Mouse (Mus musculus) embryonic facial prominence, embryonic 10.5 days (tissue): ENCODE data around the gene Pbx3. TPM values are rescaled to one million over a fixed set of nuclear protein-coding genes. Genes with fewer than 3 reads are reported as not detected.

ENCODE experiments used
- DNase-seq: peaks from one replicate; pipeline ENCODE4 v3.0.0-alpha.2; 2017; ENCODE audit warnings: low spot score
- H3K27ac ChIP-seq: fragments of 300-500 bp; sonication (generic); replicated peaks from 2 replicates; pipeline ENCODE4 v1.5.1; 2016; ENCODE audit warnings: mild to moderate bottlenecking
- H3K27me3 ChIP-seq: fragments of 300-500 bp; sonication (generic); replicated peaks from 2 replicates; pipeline ENCODE4 v1.6.1; 2016; ENCODE audit warnings: low read depth, mild to moderate bottlenecking; ENCODE audit not compliant: poor library complexity, severe bottlenecking
- H3K36me3 ChIP-seq: fragments of 300-500 bp; sonication (generic); replicated peaks from 2 replicates; pipeline ENCODE4 v1.6.1; 2016; ENCODE audit warnings: mild to moderate bottlenecking, moderate library complexity
- H3K4me1 ChIP-seq: fragments of 300-500 bp; sonication (generic); 2 replicates; pipeline ENCODE4 v1.6.1; 2016
- H3K4me3 ChIP-seq: fragments of 300-500 bp; sonication (generic); 2 replicates; pipeline ENCODE4 v1.5.1; 2016; ENCODE audit warnings: mild to moderate bottlenecking, moderate library complexity
- H3K9me3 ChIP-seq: fragments of 300-500 bp; sonication (generic); 2 replicates; pipeline ENCODE4 v1.6.1; 2016; ENCODE audit warnings: mild to moderate bottlenecking
- WGBS: fragments of 180-500 bp; shearing (Covaris S2); methylation state at CpG from one replicate; pipeline ENCODE4 v1.1.7; 2016; 5-methylcytosine and 5-hydroxymethylcytosine counted together
- polyA plus RNA-seq: library from polyadenylated mRNA; unstranded; fragments of >200 nt; fragmentation: Nextera tagmentation; extraction: Ambion mirVana; gene quantifications from 2 replicates; pipeline ENCODE4 v1.2.1, GENCODE M21; 2016

Pbx3 gene
- polyA plus RNA-seq, 1 experiment from 2014 or later = 36.7 TPM

DNA sequence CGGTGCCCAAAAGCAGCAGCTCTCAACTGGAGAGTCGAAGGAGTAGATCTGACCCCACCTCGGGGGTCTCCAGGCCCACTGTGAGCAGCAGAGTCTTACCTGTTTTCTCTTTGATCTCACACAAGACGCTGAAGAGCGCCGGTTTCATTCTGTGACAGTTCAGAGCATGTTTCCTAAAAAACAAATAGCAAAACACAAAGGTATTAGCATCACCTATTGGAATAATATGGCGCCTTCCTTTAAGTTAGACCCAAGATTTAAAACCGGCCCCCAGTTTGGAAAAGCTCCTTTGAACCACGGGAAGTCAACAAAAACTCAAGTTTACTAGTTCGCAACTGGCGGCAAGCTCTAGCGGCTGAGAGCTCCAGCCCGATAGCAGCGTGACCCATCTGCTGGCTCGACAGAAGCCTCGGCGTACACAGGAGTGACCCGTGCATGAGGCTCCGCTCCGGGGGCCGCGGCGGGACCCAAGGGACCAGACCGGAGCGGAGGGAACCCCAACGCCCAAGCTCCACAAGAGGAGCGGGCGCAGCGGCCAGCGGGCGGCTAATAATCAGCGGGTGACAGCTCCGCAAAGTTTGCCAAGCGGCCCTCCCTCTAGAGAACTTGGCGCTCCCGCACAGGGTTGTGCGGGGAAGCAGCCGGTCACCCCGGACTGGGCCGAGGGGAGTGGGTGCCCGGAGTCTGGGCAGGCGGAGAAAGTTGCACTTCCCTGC is 2.1 kb downstream of the Pbx3 start:
- Histone ChIP-seq H3K4me3 (peak overlapping the region; percentile 86), H3K9me3 (no peaks in the 10 kb centered on the region), H3K4me1 (peaks cover 42% of the 10 kb centered on the region), H3K27ac (peak overlapping the region; percentile 96), H3K36me3 (no peaks in the 10 kb centered on the region), H3K27me3 (0 out of 2 replicates have a peak, but pooled peaks cover 7% of the 10 kb centered on the region)
- under 1% methylated on average over 42 of the region's 42 CpGs for WGBS
- peak; percentile 64 for DNase-seq

DNA sequence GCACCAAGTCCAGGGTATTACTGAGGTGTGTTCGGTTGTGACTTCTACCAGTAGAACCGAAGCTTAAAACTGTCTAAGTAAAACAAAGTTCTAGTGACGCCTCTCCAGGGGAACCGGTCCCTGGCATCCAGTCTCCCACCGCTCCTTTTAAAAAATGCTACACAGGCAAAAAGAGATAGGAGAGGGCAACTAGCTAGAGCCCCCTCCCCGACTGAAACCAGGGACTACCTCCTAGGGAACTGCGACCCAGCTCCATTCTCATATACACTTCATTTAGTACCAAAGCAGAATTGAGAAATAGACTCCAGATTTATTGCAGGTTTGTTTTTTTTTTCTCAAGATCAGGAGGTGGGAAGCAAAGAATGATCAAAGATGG is 2.6 kb downstream of the Pbx3 start:
- DNase-seq = peak; percentile 17
- H3K36me3 ChIP-seq = no peaks in the 10 kb centered on the region
- H3K4me1 ChIP-seq = peaks cover 42% of the 10 kb centered on the region
- H3K27me3 ChIP-seq = 0 out of 2 replicates have a peak, but pooled peaks cover 7% of the 10 kb centered on the region
- peak overlapping the region; percentile 96 for H3K27ac ChIP-seq
- H3K9me3 ChIP-seq = no peaks in the 10 kb centered on the region
- peak overlapping the region; percentile 86 for H3K4me3 ChIP-seq
- 3% methylated on average over 7 of the region's 7 CpGs for whole genome bisulfite sequencing

DNA sequence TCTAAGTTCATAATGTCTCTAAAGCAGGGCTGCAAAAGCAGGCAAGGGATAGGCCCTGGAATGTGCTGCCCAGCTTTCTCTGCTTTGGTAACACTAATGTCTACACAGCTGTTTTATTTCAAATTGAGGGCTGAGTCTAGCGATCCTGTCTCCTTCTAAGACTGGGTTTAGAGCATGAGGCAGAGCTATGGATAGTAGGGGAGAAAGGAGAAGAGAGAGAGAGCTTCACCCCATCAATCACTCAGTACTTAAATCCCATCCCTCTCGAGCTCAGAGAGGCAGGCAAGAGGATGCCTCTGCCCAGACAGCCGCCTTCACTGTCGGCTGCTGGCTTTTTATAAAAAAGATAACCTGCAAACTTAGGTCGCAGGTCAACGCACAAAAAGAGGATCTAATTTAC is 4.5 kb downstream of the Pbx3 start:
- H3K9me3 ChIP-seq = no peaks in the 10 kb centered on the region
- 23% methylated on average over 6 of the region's 6 CpGs for WGBS
- peak overlapping the region; percentile 35 for H3K27ac ChIP-seq
- peaks cover 3% of the 10 kb centered on the region; the same call in 1 of the 2 replicates for H3K36me3 ChIP-seq
- peak overlapping the region; percentile 86 for H3K4me3 ChIP-seq
- H3K4me1 ChIP-seq = peaks cover 45% of the 10 kb centered on the region
- 0 out of 2 replicates have a peak, but pooled peaks cover under 1% of the 10 kb centered on the region for H3K27me3 ChIP-seq
- DNase-seq = no peak

- H3K36me3 ChIP-seq = peaks cover 3% of the 10 kb centered on the region; the same call in 1 of the 2 replicates
- no peak for DNase-seq
- no peak overlapping the region for H3K4me3 ChIP-seq
- peaks cover 36% of the 10 kb centered on the region for H3K4me1 ChIP-seq
- H3K27ac ChIP-seq = no peak overlapping the region
- no peaks in the 10 kb centered on the region for H3K9me3 ChIP-seq
- 78% methylated on average over 2 of the region's 2 CpGs for WGBS
- no peaks in the 10 kb centered on the region for H3K27me3 ChIP-seq
Observed at GRCm38 (mm10) chr2:34367024-34367423, 5.9 kb downstream of the Pbx3 start.

- no peak for DNase-seq
- Histone ChIP-seq H3K27me3 (no peaks in the 10 kb centered on the region), H3K4me1 (peaks cover 42% of the 10 kb centered on the region)
Observed at GRCm38 (mm10) chr2:34363678-34364077, 9.3 kb downstream of the Pbx3 start.

GRCm38 (mm10) chr2:34355801-34356211 is 17.1 kb downstream of the Pbx3 start:
- 63% methylated on average over 7 of the region's 7 CpGs for WGBS
- Histone ChIP-seq H3K4me1 (peaks cover 46% of the 10 kb centered on the region), H3K4me3 (no peak overlapping the region), H3K9me3 (no peaks in the 10 kb centered on the region), H3K36me3 (0 out of 2 replicates have a peak, but pooled peaks cover 7% of the 10 kb centered on the region), H3K27ac (no peak overlapping the region), H3K27me3 (no peaks in the 10 kb centered on the region)
- peak; percentile 16 for DNase-seq

More at GRCm38 (mm10) chr2:34363678-34364077, 9.3 kb downstream of the Pbx3 start:
- no peaks in the 10 kb centered on the region for H3K9me3 ChIP-seq
- H3K4me3 ChIP-seq = no peak overlapping the region
- no peak overlapping the region for H3K27ac ChIP-seq
- 14% methylated on average over 1 of the region's 1 CpGs for WGBS
- H3K36me3 ChIP-seq = peaks cover 3% of the 10 kb centered on the region; the same call in 1 of the 2 replicates

- H3K4me1 ChIP-seq = peaks cover 26% of the 10 kb centered on the region
- no peak overlapping the region for H3K4me3 ChIP-seq
- H3K9me3 ChIP-seq = no peaks in the 10 kb centered on the region
- DNase-seq = no peak
- H3K36me3 ChIP-seq = peaks cover 13% of the 10 kb centered on the region
- no peak overlapping the region for H3K27ac ChIP-seq
- H3K27me3 ChIP-seq = no peaks in the 10 kb centered on the region
Observed at GRCm38 (mm10) chr2:34352006-34352405, 20.9 kb downstream of the Pbx3 start.

DNA sequence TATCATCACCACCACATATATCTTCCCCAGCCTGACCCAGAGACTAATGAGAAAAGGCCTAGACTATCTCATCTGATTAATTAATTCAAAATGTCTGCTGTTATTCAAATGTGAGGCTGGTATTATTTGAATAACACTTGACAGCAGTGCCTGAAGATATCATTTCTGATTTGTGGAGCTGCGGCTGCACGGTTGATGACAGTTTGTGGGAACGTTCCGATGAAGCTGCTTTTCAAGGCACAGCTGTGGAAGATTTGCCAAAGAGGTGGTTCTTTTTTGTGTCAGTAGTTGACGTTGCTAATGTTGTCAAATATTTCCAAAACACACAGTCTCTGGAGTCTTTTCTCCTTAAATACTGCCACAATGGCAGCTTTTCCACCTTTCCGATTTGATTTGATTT is 25.8 kb downstream of the Pbx3 start:
- H3K27ac ChIP-seq = no peak overlapping the region
- peaks cover 14% of the 10 kb centered on the region for H3K36me3 ChIP-seq
- no peak for DNase-seq
- H3K4me1 ChIP-seq = peaks cover 11% of the 10 kb centered on the region
- H3K27me3 ChIP-seq = no peaks in the 10 kb centered on the region
- H3K9me3 ChIP-seq = no peaks in the 10 kb centered on the region
- no peak overlapping the region for H3K4me3 ChIP-seq
- 74% methylated on average over 6 of the region's 6 CpGs for WGBS

GRCm38 (mm10) chr2:34298664-34299063 is 74.3 kb downstream of the Pbx3 start:
- H3K4me1 ChIP-seq = peaks cover 11% of the 10 kb centered on the region

DNA sequence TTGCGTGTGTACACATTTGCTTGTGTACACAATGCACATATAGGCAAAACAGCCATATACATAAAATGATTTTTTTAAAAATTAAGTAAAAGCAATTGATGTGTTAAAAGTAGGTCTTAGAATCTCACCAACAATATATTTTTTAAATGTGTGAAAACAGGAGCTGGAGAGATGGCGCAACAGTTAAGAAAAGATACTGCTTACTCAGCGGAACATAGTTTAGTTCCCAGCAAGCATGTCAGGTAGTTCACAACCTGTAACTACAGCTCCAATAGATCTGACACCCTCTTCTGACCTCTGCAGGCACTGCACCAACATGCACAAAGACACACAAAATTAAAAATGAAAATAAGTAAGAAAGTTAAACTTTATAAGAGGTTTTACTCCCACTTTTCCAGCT is 74.7 kb downstream of the Pbx3 start:
- Histone ChIP-seq H3K27me3 (no peaks in the 10 kb centered on the region), H3K4me1 (peaks cover 6% of the 10 kb centered on the region), H3K9me3 (no peaks in the 10 kb centered on the region), H3K27ac (no peak overlapping the region), H3K4me3 (no peak overlapping the region), H3K36me3 (peaks cover 10% of the 10 kb centered on the region; the same call in 1 of the 2 replicates)
- whole genome bisulfite sequencing = 96% methylated on average over 3 of the region's 3 CpGs
- no peak for DNase-seq

More at GRCm38 (mm10) chr2:34298664-34299063, 74.3 kb downstream of the Pbx3 start:
- 87% methylated on average over 1 of the region's 1 CpGs for WGBS
- Histone ChIP-seq H3K4me3 (no peak overlapping the region), H3K36me3 (peaks cover 10% of the 10 kb centered on the region; the same call in 1 of the 2 replicates), H3K9me3 (no peaks in the 10 kb centered on the region), H3K27ac (no peak overlapping the region), H3K27me3 (no peaks in the 10 kb centered on the region)
- no peak for DNase-seq

- no peak for DNase-seq
- H3K4me1 ChIP-seq = peaks cover 30% of the 10 kb centered on the region
- no peaks in the 10 kb centered on the region for H3K36me3 ChIP-seq
- 89% methylated on average over 1 of the region's 1 CpGs for WGBS
- no peaks in the 10 kb centered on the region for H3K9me3 ChIP-seq
- no peak overlapping the region for H3K4me3 ChIP-seq
- no peaks in the 10 kb centered on the region for H3K27me3 ChIP-seq
- no peak overlapping the region for H3K27ac ChIP-seq
Observed at GRCm38 (mm10) chr2:34289726-34290125, 83.2 kb downstream of the Pbx3 start.

DNA sequence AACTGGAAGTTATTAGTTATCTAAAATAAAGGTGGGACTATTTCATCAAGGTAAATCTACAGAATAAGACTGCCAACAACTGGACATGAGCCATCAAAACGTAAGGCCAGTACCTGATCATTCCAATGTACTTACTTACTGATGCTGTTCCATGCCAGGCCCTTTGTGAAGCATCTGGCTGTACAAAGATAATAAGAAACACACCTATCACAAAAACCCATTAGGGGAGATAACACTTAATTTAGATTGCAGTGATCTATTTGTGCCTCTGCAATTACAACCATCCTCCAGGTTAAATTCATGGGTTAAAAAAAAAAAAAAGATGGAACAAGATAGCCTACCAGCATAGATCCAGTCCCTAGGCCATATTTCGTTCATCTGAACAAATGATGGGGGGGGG is 88.7 kb downstream of the Pbx3 start:
- Histone ChIP-seq H3K36me3 (no peaks in the 10 kb centered on the region), H3K27me3 (no peaks in the 10 kb centered on the region), H3K4me3 (no peak overlapping the region), H3K4me1 (peaks cover 31% of the 10 kb centered on the region), H3K9me3 (no peaks in the 10 kb centered on the region), H3K27ac (no peak overlapping the region)
- DNase-seq = no peak
- WGBS = 82% methylated on average over 2 of the region's 2 CpGs

DNA sequence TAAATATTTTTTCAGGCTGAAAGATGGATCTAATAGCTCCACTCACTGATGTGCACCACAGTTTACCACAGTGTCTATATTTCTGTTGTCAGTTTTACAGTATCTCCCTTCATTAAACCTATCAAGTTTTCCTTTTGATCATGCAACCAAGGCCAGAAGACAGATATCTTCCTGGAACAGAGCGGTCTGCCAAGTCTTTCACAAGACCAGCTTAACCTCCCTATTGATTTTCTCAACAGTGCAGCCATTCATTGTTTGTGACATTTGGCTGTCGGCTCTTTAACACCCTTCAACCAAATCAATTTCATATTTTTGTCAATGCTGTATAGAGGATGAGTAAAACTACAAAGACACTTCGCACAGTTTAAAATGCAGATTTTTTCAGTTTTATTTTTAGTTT is 91.9 kb downstream of the Pbx3 start:
- Histone ChIP-seq H3K36me3 (no peaks in the 10 kb centered on the region), H3K9me3 (no peaks in the 10 kb centered on the region), H3K27ac (no peak overlapping the region), H3K4me3 (no peak overlapping the region), H3K4me1 (peaks cover 9% of the 10 kb centered on the region), H3K27me3 (no peaks in the 10 kb centered on the region)
- 62% methylated on average over 3 of the region's 3 CpGs for WGBS
- DNase-seq = no peak
